Mouse (Mus musculus) G1E-ER4 (cell line): ENCODE measurements at regions not wholly inside any gene's neighbourhood (a gene's known extent, or its start where the extent isn't known, plus 50 kb on each side); places are given as distances from the start of the nearest gene placed in this dataset.

Experiments
- GATA1 ChIP-seq: IDR thresholded peaks from one replicate; pipeline ENCODE4 v1.8.0; 2012; ENCODE audit warnings: low read length, inconsistent platforms

DNA sequence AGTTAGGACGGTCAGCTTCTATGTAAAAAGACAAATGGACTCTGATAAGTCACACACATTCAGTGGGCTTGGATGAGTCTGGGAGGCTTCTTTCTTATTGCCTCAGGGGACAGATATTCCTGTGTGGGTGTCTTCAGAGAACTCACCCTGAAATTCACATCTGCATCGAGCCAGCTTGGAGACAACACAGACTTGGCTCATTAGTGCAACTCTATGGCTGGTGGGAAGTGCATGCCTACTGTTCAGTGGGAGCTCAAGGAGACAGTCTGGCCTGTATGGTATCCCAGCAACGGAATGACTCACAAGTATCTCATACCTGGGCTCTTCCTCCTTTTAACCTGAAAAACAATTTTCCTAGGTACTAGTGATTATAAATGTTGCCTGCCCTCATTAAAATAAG, 224.6 kb upstream of the Hs6st1 start:
- TF ChIP-seq GATA1 = no peak

DNA sequence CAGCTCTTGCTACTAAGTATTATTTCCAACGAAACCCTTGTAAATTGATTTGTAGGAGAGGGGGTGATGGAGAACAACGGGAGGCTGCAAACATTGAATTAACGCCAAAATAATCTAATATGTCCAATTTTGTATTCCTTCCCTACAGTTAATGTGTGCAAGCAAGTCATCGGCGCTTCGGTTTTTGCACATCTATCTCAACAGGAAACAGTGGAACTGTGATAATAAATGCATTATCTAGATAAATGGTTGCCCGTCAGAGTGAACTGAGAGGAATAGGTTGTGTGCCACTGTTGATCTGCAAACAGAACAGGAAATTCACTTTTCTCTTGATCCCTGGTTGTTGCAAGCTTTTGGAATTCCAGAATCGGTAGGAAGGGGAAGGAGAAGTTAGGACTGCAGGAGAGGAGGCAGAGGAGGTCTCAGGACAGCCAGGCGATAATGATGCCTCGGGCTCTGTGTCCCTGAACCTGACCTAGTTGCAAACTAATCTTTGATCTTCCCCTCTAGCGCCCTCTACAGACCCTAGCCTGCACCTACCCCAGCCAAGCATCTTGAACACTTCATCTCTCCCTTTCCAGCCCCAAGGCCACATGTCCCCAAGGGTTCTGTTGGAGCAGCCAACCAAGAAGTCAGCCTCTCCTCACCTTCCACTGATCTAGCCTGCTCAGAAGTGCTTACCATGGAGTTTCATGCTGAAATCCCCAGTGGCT, 221.8 kb upstream of the Hs6st1 start:
- peak; percentile 11 for TF ChIP-seq GATA1

DNA sequence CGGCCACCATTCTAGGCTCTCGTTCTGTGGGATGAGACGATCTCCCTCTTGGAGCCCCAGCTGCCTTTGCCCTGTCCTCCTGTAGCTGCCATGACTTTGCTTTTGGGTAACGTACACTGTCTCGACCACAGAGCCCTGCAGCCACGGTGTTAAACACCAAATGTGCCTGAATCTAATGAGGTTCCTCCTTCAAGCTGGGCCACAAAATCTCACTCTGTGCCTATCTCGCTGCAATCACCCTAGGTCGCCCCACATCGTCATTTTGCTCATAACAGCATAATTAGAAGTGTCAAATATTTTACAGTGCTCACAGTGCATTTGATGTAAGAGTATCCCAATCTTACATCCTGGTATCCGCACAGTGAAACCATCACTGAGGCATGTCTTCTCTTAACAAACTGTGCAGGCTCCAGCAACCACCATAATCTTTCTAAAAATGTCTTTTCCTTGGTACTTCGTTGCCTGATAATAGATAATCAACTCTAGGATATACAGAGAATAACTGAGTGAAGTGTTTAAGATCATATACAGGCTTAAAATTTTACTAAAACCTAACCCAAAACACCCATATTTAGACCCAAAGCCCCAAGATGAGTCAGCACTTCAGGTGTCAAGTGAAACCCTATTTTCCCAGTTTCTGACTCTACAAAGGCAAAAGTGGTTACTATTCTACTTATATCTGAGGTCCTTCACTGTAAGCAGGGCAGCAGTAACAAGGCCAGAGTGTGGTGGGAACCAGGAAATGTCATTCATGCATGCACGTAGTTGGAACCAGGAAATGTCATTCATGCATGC, 219.8 kb upstream of the Hs6st1 start:
- no peak for TF ChIP-seq GATA1

DNA sequence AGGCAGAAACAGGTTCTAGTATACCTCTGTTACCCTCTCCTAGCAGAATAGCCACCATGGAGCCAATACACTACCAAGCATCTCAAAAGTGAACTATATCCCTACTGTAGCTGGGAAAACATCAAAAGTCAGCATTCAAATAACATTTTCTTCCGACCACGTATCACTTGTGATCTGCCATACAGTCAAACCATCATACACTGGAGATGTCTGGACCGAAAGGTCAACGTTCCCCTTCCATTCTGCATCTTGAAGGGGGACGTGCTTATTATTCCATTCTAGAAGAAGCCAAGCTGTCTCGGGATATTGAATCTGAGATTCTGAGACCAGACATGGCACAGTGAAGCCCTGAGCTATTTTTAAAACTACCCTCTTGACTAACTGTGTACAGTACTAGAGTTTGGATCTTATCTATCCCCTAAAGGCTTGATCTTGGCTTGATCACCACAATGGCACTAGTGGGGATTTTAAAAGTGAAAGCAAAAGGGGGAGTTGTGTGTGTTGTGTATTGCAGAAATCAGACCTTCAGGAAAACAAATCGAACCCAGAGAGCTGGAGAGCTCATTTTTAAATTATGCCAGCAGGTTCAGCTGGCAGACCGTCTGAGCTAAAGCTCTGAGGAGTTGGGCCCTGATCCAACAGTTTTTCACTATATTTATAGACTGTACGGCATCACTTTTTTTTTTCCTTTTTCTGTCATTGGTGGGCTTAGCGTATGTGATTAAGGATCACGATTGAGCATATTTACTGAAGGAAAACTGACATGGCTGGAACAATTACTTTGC, 218.6 kb upstream of the Hs6st1 start:
- no peak for TF ChIP-seq GATA1

DNA sequence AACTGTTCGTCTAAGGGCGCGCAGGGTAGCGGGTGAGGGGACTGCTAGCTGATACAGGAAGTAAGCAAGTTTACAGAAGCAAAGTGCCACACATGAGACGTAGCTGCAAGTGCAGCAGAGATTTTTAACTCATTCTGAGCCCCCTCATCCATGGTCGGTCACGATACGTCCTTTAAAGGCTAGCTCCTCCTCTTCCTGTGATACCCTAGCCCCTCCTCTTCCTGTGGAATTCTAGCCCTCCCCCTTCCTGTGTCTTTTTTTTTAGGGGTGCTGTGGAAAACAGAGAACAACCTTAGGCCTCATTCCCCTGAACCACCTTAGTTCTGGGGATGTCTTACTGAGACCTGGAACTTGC, 218.0 kb upstream of the Hs6st1 start:
- TF ChIP-seq GATA1 = no peak

DNA sequence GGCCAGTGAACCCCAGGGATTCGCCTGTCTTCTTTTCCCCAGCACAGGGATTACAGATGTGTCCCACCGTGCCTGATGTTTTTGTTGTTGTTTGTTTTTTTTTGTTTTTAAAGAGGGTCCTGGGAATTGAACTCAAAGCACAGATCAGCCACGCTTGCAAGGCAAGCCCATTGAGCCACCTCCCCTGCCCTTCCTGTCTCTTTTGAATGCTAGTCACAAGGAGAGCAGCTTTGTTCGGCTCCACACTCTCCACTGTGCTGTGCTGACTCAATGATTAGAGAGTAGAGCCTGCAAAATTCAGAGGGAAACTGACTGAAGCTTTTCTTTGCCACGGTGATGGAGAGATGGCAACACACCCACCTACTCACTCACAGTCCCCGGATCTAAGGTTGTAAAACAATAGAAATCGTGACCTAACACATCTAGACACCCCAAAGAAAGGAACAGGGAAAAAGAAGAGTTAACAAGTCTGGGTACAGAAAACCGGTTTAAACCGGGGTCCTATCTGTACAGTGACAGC, 217.6 kb upstream of the Hs6st1 start:
- no peak for TF ChIP-seq GATA1

DNA sequence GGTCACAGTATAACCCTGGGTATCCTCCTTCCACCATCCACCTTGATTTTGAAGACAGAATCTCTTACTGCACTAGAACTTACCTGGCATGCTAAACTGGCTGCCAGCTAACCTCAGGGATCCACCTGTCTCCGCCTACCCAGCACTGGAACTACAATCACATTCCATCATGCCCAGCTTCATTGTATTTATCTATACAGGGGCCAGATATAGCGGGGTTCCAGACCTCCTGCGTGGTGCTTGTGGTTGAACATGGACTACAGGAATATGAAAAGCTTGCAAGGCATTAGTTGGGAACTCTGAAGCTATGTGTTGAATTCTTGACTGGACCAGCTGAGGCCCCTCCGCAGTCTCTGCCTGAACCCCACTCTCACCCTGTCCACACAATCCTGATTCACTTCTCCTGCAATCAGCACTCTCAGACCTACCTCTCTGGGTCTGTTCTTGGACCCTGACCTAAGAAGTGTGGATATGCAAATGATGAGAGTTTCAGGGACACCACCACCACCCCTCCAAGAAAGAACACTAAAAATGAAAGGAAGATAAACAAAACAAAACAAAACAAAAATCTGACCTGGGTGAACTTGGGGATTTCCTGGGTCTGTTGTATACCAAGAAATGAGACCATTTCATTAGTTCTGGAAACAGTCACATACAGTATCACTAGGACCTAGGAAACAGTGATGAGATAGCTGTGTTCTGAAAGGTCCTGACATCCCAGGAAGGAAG, 216.4 kb upstream of the Hs6st1 start:
- no peak for TF ChIP-seq GATA1

DNA sequence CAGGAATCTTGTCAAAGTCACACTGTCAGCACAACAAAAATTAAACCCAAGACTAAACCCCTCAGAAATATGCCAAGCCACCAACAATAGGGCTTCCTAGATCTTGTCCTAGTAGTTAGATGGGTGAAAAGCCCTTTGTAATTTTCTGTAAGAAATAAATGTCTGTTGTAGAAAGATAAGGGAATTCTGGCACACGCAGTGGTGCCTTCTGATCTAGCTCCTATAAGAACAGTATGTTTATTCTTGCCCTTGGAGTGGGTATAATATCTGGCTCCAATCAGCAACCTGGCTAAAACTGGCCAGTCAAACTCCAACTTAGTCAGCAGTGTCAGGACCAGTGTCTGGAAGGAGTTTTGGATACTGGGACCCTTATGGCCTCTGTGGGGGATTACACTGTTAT, 215.2 kb upstream of the Hs6st1 start:
- no peak for TF ChIP-seq GATA1

DNA sequence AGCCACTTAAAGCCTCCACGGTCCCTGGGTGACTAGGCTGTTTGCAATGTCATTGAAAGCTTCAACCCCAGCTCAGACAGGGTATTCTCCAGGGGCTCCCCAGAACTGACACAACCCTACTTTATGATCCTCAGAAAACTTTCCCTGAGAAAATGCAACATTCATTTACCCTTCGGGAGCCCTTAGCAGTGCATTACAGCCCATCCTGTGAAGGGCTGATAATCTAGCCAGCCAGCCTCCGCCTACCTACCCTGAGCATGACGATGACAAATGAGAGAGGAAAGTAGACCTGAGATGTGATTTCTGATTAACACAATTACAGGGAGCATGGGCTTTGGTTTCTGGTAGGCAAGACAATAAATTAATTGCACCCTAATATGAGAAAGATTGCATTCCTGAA, 212.6 kb upstream of the Hs6st1 start:
- TF ChIP-seq GATA1 = no peak

DNA sequence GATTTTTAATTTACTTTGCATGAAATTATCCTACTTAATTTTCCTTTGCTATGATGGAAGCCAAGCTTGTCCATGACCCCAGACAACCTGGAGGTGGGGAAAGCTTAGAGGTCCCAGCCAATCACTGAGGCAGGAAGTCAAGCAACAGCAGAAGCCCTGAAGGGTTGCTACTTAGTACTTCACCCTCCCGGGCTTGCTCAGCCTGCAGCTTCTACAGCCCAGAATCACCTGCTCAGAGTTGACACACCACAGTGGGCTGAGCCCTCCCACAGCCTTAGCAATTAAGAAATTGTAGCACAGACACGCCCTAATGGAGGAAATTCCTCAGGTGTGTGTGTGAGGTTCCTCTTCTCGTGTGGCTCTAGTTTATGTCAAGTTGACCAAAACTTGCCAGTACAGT, 209.9 kb upstream of the Hs6st1 start:
- TF ChIP-seq GATA1 = no peak

DNA sequence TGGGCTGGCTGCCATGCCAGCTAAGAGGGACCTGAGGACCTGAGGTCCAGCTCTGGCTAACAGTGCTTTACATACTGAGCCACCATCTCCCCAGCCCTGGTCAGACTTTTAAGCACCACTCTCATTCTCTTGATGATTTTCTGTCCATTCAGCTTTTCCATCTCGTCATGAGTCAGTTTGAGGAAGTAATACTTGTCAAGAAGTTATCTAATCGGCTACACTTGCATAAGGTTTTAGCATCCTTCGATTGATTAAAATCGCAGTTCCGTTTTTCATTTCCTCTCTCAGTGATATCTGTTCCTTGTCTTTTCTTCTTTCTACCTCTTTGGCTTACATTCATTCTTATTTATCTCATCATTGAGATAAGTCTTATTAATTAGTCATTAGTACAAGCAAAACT, 207.4 kb upstream of the Hs6st1 start:
- TF ChIP-seq GATA1 = peak; percentile 48

DNA sequence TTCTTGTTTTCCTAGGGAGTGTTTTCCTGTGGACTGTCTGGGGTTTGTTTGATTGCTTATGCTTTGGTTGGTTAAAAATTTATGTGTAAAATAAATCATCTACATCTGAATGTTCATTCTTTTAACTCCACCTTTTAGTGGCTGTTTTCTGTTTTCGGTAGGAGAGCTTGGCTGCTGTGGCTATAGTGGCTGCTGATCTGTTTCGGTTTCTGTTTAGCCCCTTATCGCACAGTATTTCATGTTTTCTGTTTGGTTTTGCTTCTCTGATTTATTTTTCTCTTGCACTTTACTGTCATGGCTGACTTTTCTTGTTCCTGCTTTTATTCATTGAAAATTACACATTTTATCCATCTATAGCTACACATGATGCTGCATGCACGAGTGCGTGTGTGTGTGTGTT, 206.0 kb upstream of the Hs6st1 start:
- TF ChIP-seq GATA1 = no peak

DNA sequence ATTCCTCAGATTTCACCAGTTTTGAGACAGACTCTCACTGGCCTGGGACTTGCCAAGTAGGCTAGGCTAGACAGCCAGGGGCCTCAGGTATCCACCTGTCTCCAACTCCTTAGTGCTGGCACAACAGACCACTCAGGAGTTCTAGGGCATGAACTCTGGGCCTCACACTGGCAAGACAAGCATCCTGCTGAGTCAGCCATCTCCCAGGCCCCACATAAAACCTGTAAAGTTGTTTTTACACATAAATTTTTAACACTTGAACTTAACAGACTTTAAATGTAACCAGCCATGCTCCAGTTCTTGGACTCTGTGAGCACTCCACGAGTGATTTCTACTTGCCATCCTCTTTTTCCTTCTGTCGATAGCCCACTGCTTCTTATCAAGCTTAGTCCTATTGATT, 205.5 kb upstream of the Hs6st1 start:
- TF ChIP-seq GATA1 = no peak

DNA sequence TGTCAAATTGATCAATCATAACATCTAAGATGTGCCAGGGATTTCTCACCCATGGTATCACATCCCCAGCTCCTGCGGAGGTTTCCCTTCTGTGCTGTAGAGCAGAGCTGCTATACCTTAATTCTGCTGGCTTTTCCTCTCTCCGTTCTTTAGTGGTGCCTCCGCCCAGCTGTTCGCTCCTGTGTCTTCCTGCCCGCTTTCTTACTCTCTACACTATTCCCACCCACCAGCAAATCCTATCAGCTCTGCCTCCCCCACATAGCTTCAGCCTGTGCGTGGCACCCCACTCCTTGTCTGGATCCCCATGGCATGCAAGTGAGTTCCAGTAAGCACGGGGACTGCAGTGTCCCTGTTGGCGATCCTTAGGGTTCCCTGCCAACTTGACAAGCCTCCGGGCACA, 204.0 kb upstream of the Hs6st1 start:
- TF ChIP-seq GATA1 = no peak

DNA sequence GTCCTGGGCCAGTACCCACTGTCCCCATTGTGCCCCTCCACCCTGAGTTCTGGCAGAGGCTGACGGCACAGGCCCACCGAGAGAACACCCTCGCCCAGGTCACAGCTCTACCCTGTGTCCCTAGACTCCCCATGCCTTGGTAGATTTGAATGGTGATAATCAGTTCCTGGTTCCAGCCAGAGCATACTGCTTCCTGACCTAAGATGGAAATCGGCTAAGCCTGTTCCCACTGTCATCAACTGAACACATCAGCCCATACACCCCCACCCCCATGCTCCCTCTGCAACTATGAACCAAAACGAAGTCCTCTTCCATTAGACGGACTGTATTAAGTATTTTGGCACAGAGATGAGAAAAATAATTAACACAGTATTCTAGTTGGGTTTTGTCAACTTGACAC, 202.9 kb upstream of the Hs6st1 start:
- no peak for TF ChIP-seq GATA1

DNA sequence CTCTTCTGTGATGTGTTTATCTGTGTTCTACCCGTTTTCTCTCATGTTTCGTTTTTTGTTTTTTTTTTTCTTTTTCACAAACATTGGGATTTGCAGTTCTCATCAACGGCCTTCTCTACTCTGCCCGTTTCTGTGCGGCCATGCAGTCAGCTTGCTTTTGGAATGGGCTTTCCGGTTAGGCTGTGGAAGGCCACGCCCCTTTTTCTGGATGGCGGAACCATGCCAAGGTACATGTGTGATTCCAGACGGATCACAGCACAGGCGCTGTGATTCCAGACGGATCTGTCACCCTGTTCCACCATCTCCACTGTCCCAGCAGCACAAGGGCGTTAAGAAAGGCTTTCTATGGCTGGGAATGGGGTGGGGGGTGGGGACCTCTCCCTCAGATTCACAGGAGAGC, 201.6 kb upstream of the Hs6st1 start:
- TF ChIP-seq GATA1 = no peak
